Mouse (Mus musculus) kidney, adult 2 months (tissue): ENCODE measurements around the gene 1700057G04Rik. TPM values are rescaled to one million over a fixed set of nuclear protein-coding genes. Genes with fewer than 3 reads are reported as not detected.
A peak's percentile ranks its signal among the peaks of the same experiment; 100 is the strongest.

Source experiments
- DNase-seq: peaks from one replicate; pipeline ENCODE4 v3.0.0; 2021
- H3K27ac ChIP-seq: fragments of 200-500 bp; 2 replicates; pipeline ENCODE4 v1.5.1; 2012; ENCODE audit warnings: low read depth, low read length, control low read depth, inconsistent platforms; ENCODE audit not compliant: insufficient read depth
- H3K27me3 ChIP-seq: fragments of 200-500 bp; replicated peaks from 2 replicates; pipeline ENCODE4 v1.6.1; 2012; ENCODE audit warnings: mild to moderate bottlenecking, moderate library complexity, low read length, inconsistent platforms; ENCODE audit not compliant: control insufficient read depth, insufficient read depth
- H3K36me3 ChIP-seq: fragments of 200-500 bp; 2 replicates; pipeline ENCODE4 v1.6.1; 2012; ENCODE audit warnings: mild to moderate bottlenecking, moderate library complexity, low read length, inconsistent platforms; ENCODE audit not compliant: control insufficient read depth, insufficient read depth
- H3K4me1 ChIP-seq: fragments of 200-500 bp; 2 replicates; pipeline ENCODE4 v1.6.1; 2011; ENCODE audit warnings: low read length; ENCODE audit not compliant: control insufficient read depth, insufficient read depth
- H3K4me3 ChIP-seq: fragments of 200-500 bp; 2 replicates; pipeline ENCODE4 v1.5.1; 2011; ENCODE audit warnings: mild to moderate bottlenecking, low read depth, low read length, control low read depth; ENCODE audit not compliant: insufficient read depth
- CTCF ChIP-seq: fragments of 200-500 bp; conservative IDR thresholded peaks from 2 replicates; pipeline ENCODE4 v1.5.1; 2011; ENCODE audit warnings: low read depth, mild to moderate bottlenecking, control low read depth, low read length, moderate library complexity, mixed read lengths; ENCODE audit not compliant: insufficient read depth, insufficient read length
- POLR2A ChIP-seq: fragments of 200-500 bp; IDR thresholded peaks from one replicate; pipeline ENCODE4 v1.6.1; 2011; ENCODE audit warnings: low read depth, low read length, control low read depth
- WGBS: fragments of 180-500 bp; shearing (Covaris S2); methylation state at CpG from one replicate; pipeline ENCODE4 v1.1.7; 2018; 5-methylcytosine and 5-hydroxymethylcytosine counted together
- polyA plus RNA-seq: library from polyadenylated mRNA; depleted of rRNA; stranded (reverse); fragments of >200 nt; gene quantifications from 2 replicates; pipeline ENCODE4 v1.2.3, GENCODE M21; 2012; rRNA removed

Gene 1700057G04Rik
- not detected in 2 replicates for polyA plus RNA-seq

DNA sequence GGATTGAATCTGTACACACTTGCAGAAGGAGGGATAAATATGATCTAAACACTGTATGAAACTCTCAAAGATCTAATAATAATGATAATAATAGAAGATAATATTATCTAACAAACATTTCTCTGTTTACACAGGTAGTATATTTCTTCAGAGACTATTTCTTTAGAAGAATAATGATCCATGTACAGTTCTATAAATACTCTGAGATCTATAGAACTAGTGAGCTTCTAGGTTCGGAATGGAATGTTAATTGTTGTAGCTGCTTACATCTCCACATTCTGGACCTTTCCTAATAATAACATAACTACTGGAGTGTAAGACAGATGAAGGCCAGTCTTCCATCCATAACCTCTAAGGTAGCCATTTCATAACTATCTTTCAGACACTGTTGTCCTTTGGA is at the start of gene 1700057G04Rik:
Gene 1700057G04Rik (plus strand): TSS at position 301 of the 400 bp plus-strand sequence.
- H3K27me3 ChIP-seq, result no peaks in the 10 kb centered on the region
- no peak for DNase-seq
- H3K4me3 ChIP-seq, result no peak within 1 kb of the TSS
- no peak within 1 kb of the TSS for H3K27ac ChIP-seq
- 93% methylated on average over 1 of the region's 1 CpGs for WGBS
- H3K4me1 ChIP-seq, result peaks cover 3% of the 10 kb centered on the region; the same call in 1 of the 2 replicates
- TF ChIP-seq CTCF (no peak), POLR2A (no peak)
- H3K36me3 ChIP-seq, result no peaks in the 10 kb centered on the region

DNA sequence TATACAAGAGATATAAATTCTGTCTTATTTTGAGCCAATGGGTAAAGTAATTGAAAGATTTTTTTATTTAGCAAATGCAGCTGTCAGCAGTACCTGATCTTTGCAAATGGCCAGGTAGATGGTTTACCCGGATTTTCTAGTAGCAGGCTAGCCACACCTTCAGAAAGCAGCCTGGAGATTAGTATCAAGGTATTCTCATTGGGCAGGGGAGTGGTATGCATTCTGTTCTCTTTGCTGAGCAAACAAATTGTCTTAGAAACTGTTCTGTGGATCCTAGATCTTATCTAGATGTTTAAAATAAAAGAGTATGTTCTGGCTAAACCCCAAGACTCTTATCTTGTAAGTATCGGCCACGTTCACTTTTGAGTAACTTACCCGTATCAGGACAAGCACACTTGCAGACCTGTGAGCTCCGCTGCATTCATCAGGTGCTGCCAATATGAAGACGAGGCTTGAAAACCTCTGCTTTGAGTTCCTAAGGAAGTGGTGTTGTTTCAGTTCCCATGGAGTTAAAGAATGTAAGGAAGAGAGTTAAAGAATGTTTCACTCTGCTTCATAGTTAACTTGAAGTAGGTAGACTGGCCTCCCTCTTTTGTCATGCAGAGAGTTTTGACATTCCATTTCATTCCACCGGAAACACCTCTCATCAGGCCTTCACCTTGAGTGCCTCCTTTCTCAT is 48.6 kb upstream of the 1700057G04Rik start:
- 62% methylated on average over 7 of the region's 7 CpGs for WGBS
- Histone ChIP-seq H3K4me1 (peaks cover 4% of the 10 kb centered on the region), H3K27ac (no peak overlapping the region), H3K4me3 (no peak overlapping the region), H3K36me3 (peaks cover 8% of the 10 kb centered on the region; the same call in 1 of the 2 replicates), H3K27me3 (no peaks in the 10 kb centered on the region)
- DNase-seq, result no peak
- TF ChIP-seq POLR2A (no peak), CTCF (no peak)

DNA sequence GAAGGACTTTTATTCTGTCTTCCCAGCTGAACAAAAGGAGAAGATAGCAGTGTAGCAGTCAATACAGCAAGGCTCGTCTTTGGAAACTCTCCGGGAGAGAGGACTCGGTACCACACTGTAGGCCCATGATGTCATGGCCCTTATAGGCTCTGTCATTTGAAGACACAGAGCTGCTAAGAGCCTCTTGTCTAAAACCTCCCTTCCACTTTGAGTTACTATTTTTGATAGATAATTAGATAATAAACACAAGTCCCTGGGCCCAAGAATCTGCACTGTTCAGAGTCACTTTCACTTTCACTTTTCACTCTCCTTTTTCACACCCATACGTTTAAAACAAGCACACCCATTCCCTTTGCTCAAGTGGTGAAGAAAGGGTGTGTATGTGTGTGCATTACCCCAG is 43.5 kb upstream of the 1700057G04Rik start:
- WGBS, result 58% methylated on average over 4 of the region's 4 CpGs
- DNase-seq, result no peak
- Histone ChIP-seq H3K27me3 (no peaks in the 10 kb centered on the region), H3K27ac (peak overlapping the region; percentile 75), H3K4me3 (peak overlapping the region; percentile 21; the same call in 1 of the 2 replicates), H3K36me3 (peaks cover 5% of the 10 kb centered on the region; the same call in 1 of the 2 replicates), H3K4me1 (peaks cover 24% of the 10 kb centered on the region)
- TF ChIP-seq POLR2A (no peak), CTCF (no peak)

DNA sequence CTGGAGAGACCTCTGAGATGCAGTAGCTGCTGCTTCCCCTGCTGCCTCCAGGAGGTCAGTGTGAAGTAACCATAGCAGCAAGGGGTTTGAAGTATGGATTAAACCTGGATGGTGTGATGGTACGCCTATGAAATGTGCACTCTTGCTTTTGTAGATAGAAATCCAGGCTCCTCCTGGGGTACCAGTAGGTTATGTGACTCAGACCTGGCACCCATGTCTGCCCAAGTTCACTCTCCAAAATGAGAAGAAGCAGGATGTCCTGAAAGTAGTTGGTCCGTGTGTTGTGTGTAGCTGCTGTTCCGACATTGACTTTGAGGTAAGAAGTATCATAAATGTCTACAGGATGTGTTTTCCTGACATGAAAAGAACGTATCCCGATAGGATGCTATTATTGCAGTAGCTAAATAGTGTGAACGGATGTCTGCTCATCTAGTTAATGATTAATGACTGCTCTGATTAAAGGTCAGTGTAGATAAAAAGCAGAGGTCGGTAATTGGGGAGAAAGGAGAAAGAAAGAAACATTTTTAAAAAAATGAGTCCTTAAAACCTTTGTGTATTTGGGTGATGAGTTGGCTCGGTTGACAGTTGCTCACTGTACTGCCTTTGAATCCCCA is 42.5 kb upstream of the 1700057G04Rik start:
- Histone ChIP-seq H3K27me3 (no peaks in the 10 kb centered on the region), H3K27ac (peak overlapping the region; percentile 75), H3K4me1 (peaks cover 25% of the 10 kb centered on the region), H3K4me3 (no peak overlapping the region), H3K36me3 (peaks cover 5% of the 10 kb centered on the region; the same call in 1 of the 2 replicates)
- TF ChIP-seq POLR2A (no peak), CTCF (no peak)
- DNase-seq, result peak; percentile 65
- 34% methylated on average over 8 of the region's 8 CpGs for WGBS

DNA sequence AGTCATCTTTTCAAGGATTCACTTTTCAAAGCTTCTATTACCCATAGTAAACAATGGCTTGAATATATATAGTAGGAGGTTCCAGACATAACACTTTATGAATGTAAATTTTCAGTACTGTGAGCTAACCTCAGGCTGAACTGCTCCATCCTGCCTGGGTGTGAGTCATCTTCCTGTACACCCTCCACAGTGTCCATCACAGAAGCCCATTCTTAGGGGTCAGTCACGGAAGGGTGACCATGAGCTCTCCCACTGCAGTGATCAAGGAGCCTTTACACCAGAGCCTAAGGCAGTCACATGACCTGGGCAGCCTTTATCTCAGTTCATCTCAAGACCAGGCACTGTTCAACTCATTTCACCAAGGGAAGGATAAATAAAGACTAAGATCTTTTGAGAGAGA is 41.4 kb upstream of the 1700057G04Rik start:
- peak; percentile 33 for DNase-seq
- peaks cover 5% of the 10 kb centered on the region; the same call in 1 of the 2 replicates for H3K36me3 ChIP-seq
- H3K4me3 ChIP-seq, result no peak overlapping the region
- no peaks in the 10 kb centered on the region for H3K27me3 ChIP-seq
- WGBS, result 60% methylated on average over 1 of the region's 1 CpGs
- TF ChIP-seq CTCF (no peak), POLR2A (no peak)
- H3K27ac ChIP-seq, result no peak overlapping the region
- peaks cover 29% of the 10 kb centered on the region for H3K4me1 ChIP-seq

DNA sequence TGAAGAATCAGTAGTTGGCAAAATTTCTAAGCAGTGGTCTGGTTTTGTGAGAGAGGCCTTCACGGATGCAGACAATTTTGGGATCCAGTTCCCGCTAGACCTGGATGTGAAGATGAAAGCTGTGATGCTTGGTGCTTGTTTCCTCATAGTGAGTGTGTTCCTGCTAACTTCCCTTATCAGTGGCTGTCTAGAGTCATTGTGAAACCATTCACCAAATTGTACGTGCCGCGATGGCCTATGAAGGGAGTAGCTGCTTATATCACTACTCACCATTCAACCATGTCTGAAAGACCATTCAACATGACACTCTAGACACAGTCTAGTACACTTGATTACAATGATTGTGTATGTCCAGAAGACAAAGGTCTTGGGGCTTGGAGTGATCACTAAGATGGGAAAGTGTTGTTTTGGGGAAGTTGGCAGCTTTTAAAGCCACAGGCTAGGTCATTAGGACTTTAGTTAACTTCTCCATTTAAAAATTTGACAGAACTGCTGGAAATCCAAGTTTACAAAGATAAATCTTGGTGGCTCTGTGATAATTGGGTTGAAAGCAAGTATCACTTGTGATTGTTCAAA is 39.3 kb upstream of the 1700057G04Rik start:
- H3K27me3 ChIP-seq, result no peaks in the 10 kb centered on the region
- WGBS, result 73% methylated on average over 5 of the region's 5 CpGs
- H3K4me1 ChIP-seq, result peaks cover 46% of the 10 kb centered on the region
- peaks cover 5% of the 10 kb centered on the region; the same call in 1 of the 2 replicates for H3K36me3 ChIP-seq
- H3K4me3 ChIP-seq, result no peak overlapping the region
- no peak for DNase-seq
- no peak overlapping the region; the same call in 1 of the 2 replicates for H3K27ac ChIP-seq
- TF ChIP-seq CTCF (no peak), POLR2A (no peak)

DNA sequence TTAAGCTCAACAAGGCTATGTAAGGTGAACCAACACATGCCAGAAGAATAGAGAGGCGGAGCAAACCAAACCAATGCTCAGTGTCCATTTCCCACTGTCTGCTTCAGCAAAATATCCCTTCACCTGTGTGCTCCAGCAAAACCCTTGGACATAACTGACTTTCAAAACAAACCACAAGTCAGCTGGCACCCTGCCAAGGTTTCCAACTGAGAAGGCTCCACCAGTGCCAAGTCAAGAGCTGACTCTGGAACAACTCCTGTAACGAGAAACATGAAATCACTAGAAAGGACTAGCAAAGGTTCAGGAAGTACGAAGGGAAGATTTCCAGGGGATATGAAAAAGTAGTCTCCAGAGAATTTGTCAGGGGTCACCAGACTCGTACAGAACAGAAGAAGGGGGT is 38.2 kb upstream of the 1700057G04Rik start:
- Histone ChIP-seq H3K36me3 (peaks cover 2% of the 10 kb centered on the region; the same call in 1 of the 2 replicates), H3K4me1 (peaks cover 43% of the 10 kb centered on the region), H3K4me3 (no peak overlapping the region), H3K27ac (peak overlapping the region; percentile 88), H3K27me3 (no peaks in the 10 kb centered on the region)
- 29% methylated on average over 4 of the region's 4 CpGs for WGBS
- DNase-seq, result peak; percentile 98
- TF ChIP-seq CTCF (no peak), POLR2A (no peak)
